Mouse (Mus musculus) MEL (cell line): ENCODE results near the gene Cdc5l.

Source experiments
- GATA1 ChIP-seq: IDR thresholded peaks from 2 replicates; pipeline ENCODE4 v1.6.1; 2011; ENCODE audit warnings: low read depth, low read length, improper control_type of control experiment
- MAFK ChIP-seq: IDR thresholded peaks from 2 replicates; pipeline ENCODE4 v1.6.1; 2011; ENCODE audit warnings: low read depth, mild to moderate bottlenecking, low read length, improper control_type of control experiment, borderline replicate concordance
- MEF2A ChIP-seq: IDR thresholded peaks from 2 replicates; pipeline ENCODE4 v1.6.1; 2014; ENCODE audit warnings: low read depth, mild to moderate bottlenecking, inconsistent platforms, low read length, improper control_type of control experiment; ENCODE audit not compliant: poor library complexity, insufficient replicate concordance, severe bottlenecking; ENCODE audit errors: extremely low read depth
- POLR2A ChIP-seq, 2 experiments: IDR thresholded peaks; 2 replicates each; pipeline ENCODE4 v1.6.1; 2011 to 2012; ENCODE audit warnings: low read length in 2 of 2, mild to moderate bottlenecking in 2 of 2, control low read depth in 1 of 2, improper control_type of control experiment in 1 of 2, low read depth in 1 of 2, moderate library complexity in 1 of 2; ENCODE audit not compliant: control insufficient read depth in 1 of 2, insufficient read depth in 1 of 2, poor library complexity in 1 of 2
- ZKSCAN1 ChIP-seq: IDR thresholded peaks from 2 replicates; pipeline ENCODE4 v1.6.1; 2012; ENCODE audit warnings: low read depth, mild to moderate bottlenecking, inconsistent platforms, low read length, improper control_type of control experiment, moderate library complexity

- TF ChIP-seq ZKSCAN1 (no peak), POLR2A (IDR thresholded peaks at IDR 0.05; ENCODE audit: control insufficient read depth in 1 of 2, insufficient read depth in 1 of 2, low read depth in 1 of 2, low read length in 2 of 2, poor library complexity in 1 of 2) (no peak), MAFK (no peak), MEF2A (no peak), GATA1 (no peak)
Measured at GRCm38 (mm10) chr17:45370535-45370934, 63.0 kb downstream of the Cdc5l start.
